Mouse (Mus musculus): ENCODE data around the gene Clip2. TPM values are rescaled to one million over a fixed set of nuclear protein-coding genes. Genes with fewer than 3 reads are reported as not detected.

Gene Clip2
- total and polyA plus RNA-seq, 3 experiments = 5.4 to 16.7 (median 8.7) TPM

- TF ChIP-seq TCF12 (IDR thresholded peaks at IDR 0.05; ENCODE audit: low read depth, low read length) (no peak), KAT2A (IDR thresholded peaks at IDR 0.05; ENCODE audit: insufficient replicate concordance, low read length) (no peak), USF2 (conservative IDR thresholded peaks at IDR 0.05; ENCODE audit: low read depth, low read length) (no peak), SMC3 (IDR thresholded peaks at IDR 0.05; ENCODE audit: low read depth, low read length) (no peak), E2F4 (IDR thresholded peaks at IDR 0.05; ENCODE audit: insufficient replicate concordance, low read depth, low read length) (no peak), CTCF (conservative IDR thresholded peaks at IDR 0.05 in 1 of 2, IDR thresholded peaks at IDR 0.05 in 1 of 2; ENCODE audit: low read depth in 2 of 2, low read length in 2 of 2) (no peak), GABPA (IDR thresholded peaks at IDR 0.05; ENCODE audit: insufficient replicate concordance, low read depth, low read length) (no peak), MEF2A (IDR thresholded peaks at IDR 0.05; ENCODE audit: borderline replicate concordance, low read depth, low read length) (0 out of 2 replicates have a peak, but pooled peaks have one; percentile 2), ZC3H11A (IDR thresholded peaks at IDR 0.05; ENCODE audit: low read depth, low read length) (no peak), BHLHE40 (IDR thresholded peaks at IDR 0.05; ENCODE audit: low read depth, low read length) (no peak), CHD2 (IDR thresholded peaks at IDR 0.05; ENCODE audit: low read length) (no peak), RAD21 (IDR thresholded peaks at IDR 0.05; ENCODE audit: low read depth, low read length) (no peak), MAFK (IDR thresholded peaks at IDR 0.05; ENCODE audit: insufficient replicate concordance, low read length) (no peak), USF1 (IDR thresholded peaks at IDR 0.05; ENCODE audit: low read depth, low read length) (no peak), ELF1 (IDR thresholded peaks at IDR 0.05; ENCODE audit: low read depth, low read length) (no peak), ZNF384 (IDR thresholded peaks at IDR 0.05; ENCODE audit: low read depth, low read length) (peak; percentile 47; the same call in 1 of the 2 replicates), ZMIZ1 (IDR thresholded peaks at IDR 0.05; ENCODE audit: low read depth, low read length) (no peak)
- no peaks in the 10 kb centered on the region for H3K79me2 ChIP-seq (replicated peaks; ENCODE audit: control insufficient read depth, extremely low read depth, insufficient read depth, poor library complexity, severe bottlenecking)
- no peaks in the 10 kb centered on the region for H3K27me3 ChIP-seq (replicated peaks)
- no peak for DNase-seq (ENCODE audit: extremely low read depth)
- no peaks in the 10 kb centered on the region for H3K9me3 ChIP-seq (replicated peaks; ENCODE audit: low read length)
- dilution Hi-C loops (cut with MboI; ENCODE audit: extremely low pct_ligation_motif_present, extremely low pct_unique_long_range_greater_than_20kb, low sequenced_read_pairs) (no loop called here), in situ Hi-C loops (cut with MboI; ENCODE audit: low pct_ligation_motif_present, low pct_unique_long_range_greater_than_20kb, low sequenced_read_pairs) (loop anchor here (5.0 kb wide), 1 partner anchor 44 kb away; no protein-coding TSS in a partner anchor)
- peak overlapping the region; percentile 54 for H3K9ac ChIP-seq (ENCODE audit: insufficient read depth, low read depth)
- peak overlapping the region; percentile 34 for H3K27ac ChIP-seq (ENCODE audit: insufficient read depth, low read depth)
- H3K4me1 ChIP-seq (ENCODE audit: control insufficient read depth in 1 of 2, insufficient read depth in 2 of 2) = peaks cover 6 to 42% of the 10 kb centered on the region in 2 experiments
- H3K4me2 ChIP-seq (ENCODE audit: insufficient read depth, low read depth, poor library complexity, severe bottlenecking) = peak overlapping the region; percentile 42
- H3K4me3 ChIP-seq (replicated peaks in 1 of 3; ENCODE audit: low read depth in 2 of 3, low read length in 2 of 3, poor library complexity in 1 of 3) = peak overlapping the region; percentile 70 to 90 (median 79)
- H3K36me3 ChIP-seq (replicated peaks in 1 of 2; ENCODE audit: control insufficient read depth in 1 of 2, insufficient read depth in 1 of 2, low read length in 1 of 2) = peaks cover 0 to 5% of the 10 kb centered on the region in 2 experiments
These were observed 763 bp downstream of the Clip2 start for GRCm38 (mm10) chr5:134551233-134552109.

- dilution Hi-C loops (cut with MboI; ENCODE audit: extremely low pct_ligation_motif_present, extremely low pct_unique_long_range_greater_than_20kb, low sequenced_read_pairs) (no loop called here), in situ Hi-C loops (cut with MboI; ENCODE audit: low pct_ligation_motif_present, low pct_unique_long_range_greater_than_20kb, low sequenced_read_pairs) (loop anchor here (5.0 kb wide), 1 partner anchor 44 kb away; no protein-coding TSS in a partner anchor)
- H3K27me3 ChIP-seq (replicated peaks) = no peaks in the 10 kb centered on the region
- no peak for DNase-seq (ENCODE audit: extremely low read depth)
- H3K27ac ChIP-seq (ENCODE audit: insufficient read depth, low read depth) = no peak overlapping the region
- H3K4me3 ChIP-seq (replicated peaks in 1 of 3; ENCODE audit: low read depth in 2 of 3, low read length in 2 of 3, poor library complexity in 1 of 3) = peak overlapping the region; percentile 70 to 90 (median 79)
- TF ChIP-seq EP300 (IDR thresholded peaks at IDR 0.05; ENCODE audit: low read length) (no peak), MAX (IDR thresholded peaks at IDR 0.05; ENCODE audit: low read length) (no peak), ZNF384 (IDR thresholded peaks at IDR 0.05; ENCODE audit: low read depth, low read length) (no peak), UBTF (IDR thresholded peaks at IDR 0.05; ENCODE audit: low read depth, low read length) (no peak), ZKSCAN1 (IDR thresholded peaks at IDR 0.05; ENCODE audit: borderline replicate concordance, low read depth, low read length) (no peak), CHD2 (IDR thresholded peaks at IDR 0.05; ENCODE audit: low read length) (no peak), RCOR1 (conservative IDR thresholded peaks at IDR 0.05; ENCODE audit: low read depth, low read length) (no peak), CTCF (conservative IDR thresholded peaks at IDR 0.05 in 1 of 2, IDR thresholded peaks at IDR 0.05 in 1 of 2; ENCODE audit: low read depth in 2 of 2, low read length in 2 of 2) (no peak), SIN3A (IDR thresholded peaks at IDR 0.05; ENCODE audit: low read length) (no peak), MAZ (IDR thresholded peaks at IDR 0.05; ENCODE audit: low read depth, low read length) (no peak), PAX5 (IDR thresholded peaks at IDR 0.05; ENCODE audit: low read length) (no peak), MEF2A (IDR thresholded peaks at IDR 0.05; ENCODE audit: borderline replicate concordance, low read depth, low read length) (no peak), NRF1 (IDR thresholded peaks at IDR 0.05; ENCODE audit: low read depth, low read length) (no peak), NELFE (IDR thresholded peaks at IDR 0.05; ENCODE audit: low read depth, low read length) (no peak), RAD21 (IDR thresholded peaks at IDR 0.05; ENCODE audit: low read depth, low read length) (no peak), JUN (IDR thresholded peaks at IDR 0.05; ENCODE audit: insufficient read depth, low read depth, low read length) (no peak), ZMIZ1 (IDR thresholded peaks at IDR 0.05; ENCODE audit: low read depth, low read length) (no peak), USF1 (IDR thresholded peaks at IDR 0.05; ENCODE audit: low read depth, low read length) (no peak), TBP (conservative IDR thresholded peaks at IDR 0.05; ENCODE audit: low read depth, low read length) (no peak), TCF12 (IDR thresholded peaks at IDR 0.05; ENCODE audit: low read depth, low read length) (no peak)
- H3K36me3 ChIP-seq (replicated peaks in 1 of 2; ENCODE audit: control insufficient read depth in 1 of 2, insufficient read depth in 1 of 2, low read length in 1 of 2) = peaks cover 0 to 10% of the 10 kb centered on the region in 2 experiments
- H3K4me2 ChIP-seq (ENCODE audit: insufficient read depth, low read depth, poor library complexity, severe bottlenecking) = peak overlapping the region; percentile 42
- no peaks in the 10 kb centered on the region for H3K79me2 ChIP-seq (replicated peaks; ENCODE audit: control insufficient read depth, extremely low read depth, insufficient read depth, poor library complexity, severe bottlenecking)
- peaks cover 6 to 46% of the 10 kb centered on the region in 2 experiments for H3K4me1 ChIP-seq (ENCODE audit: control insufficient read depth in 1 of 2, insufficient read depth in 2 of 2)
- 0 out of 2 replicates have a peak overlapping the region, but pooled peaks have one; percentile 54 for H3K9ac ChIP-seq (ENCODE audit: insufficient read depth, low read depth)
- no peaks in the 10 kb centered on the region for H3K9me3 ChIP-seq (replicated peaks; ENCODE audit: low read length)
These were observed 1.4 kb downstream of the Clip2 start for GRCm38 (mm10) chr5:134550836-134551232.

Measured in CH12.LX (cell line).